Mouse (Mus musculus) lung, embryonic 15.5 days (tissue): ENCODE measurements at regions not wholly inside any gene's neighbourhood (a gene's known extent, or its start where the extent isn't known, plus 50 kb on each side); places are given as distances from the start of the nearest gene placed in this dataset.

ENCODE experiments used
- ATAC-seq: fragments of 200-750 bp; cut with Nextera tagmentation; 2 replicates; pipeline ENCODE4 v1.8.0; 2017; ENCODE audit warnings: moderate number of reproducible peaks, borderline replicate concordance; ENCODE audit not compliant: low FRiP score, low TSS enrichment; ENCODE audit errors: extremely low read depth
- H3K27ac ChIP-seq: fragments of 300-500 bp; sonication (generic); 2 replicates; pipeline ENCODE4 v1.5.1; 2015; ENCODE audit warnings: moderate library complexity, mild to moderate bottlenecking, inconsistent platforms
- H3K27me3 ChIP-seq: fragments of 300-500 bp; sonication (generic); 2 replicates; pipeline ENCODE4 v1.6.1; 2015; ENCODE audit warnings: inconsistent platforms
- H3K36me3 ChIP-seq: fragments of 300-500 bp; sonication (generic); 2 replicates; pipeline ENCODE4 v1.6.1; 2015; ENCODE audit warnings: inconsistent platforms
- H3K4me1 ChIP-seq: fragments of 300-500 bp; sonication (generic); 2 replicates; pipeline ENCODE4 v1.6.1; 2015; ENCODE audit warnings: inconsistent platforms
- H3K4me2 ChIP-seq: fragments of 300-500 bp; sonication (generic); 2 replicates; pipeline ENCODE4 v1.6.1; 2015; ENCODE audit warnings: inconsistent platforms, mild to moderate bottlenecking, moderate library complexity
- H3K4me3 ChIP-seq: fragments of 300-500 bp; sonication (generic); 2 replicates; pipeline ENCODE4 v1.5.1; 2015; ENCODE audit warnings: mild to moderate bottlenecking, inconsistent platforms
- H3K9ac ChIP-seq: fragments of 300-500 bp; sonication (generic); 2 replicates; pipeline ENCODE4 v1.6.1; 2015; ENCODE audit warnings: inconsistent platforms
- H3K9me3 ChIP-seq: fragments of 300-500 bp; sonication (generic); 2 replicates; pipeline ENCODE4 v1.6.1; 2016; ENCODE audit warnings: inconsistent platforms
- WGBS: fragments of 180-500 bp; shearing (Covaris S2); methylation state at CpG from one replicate; pipeline ENCODE4 v1.1.7; 2015; 5-methylcytosine and 5-hydroxymethylcytosine counted together

- H3K4me1 ChIP-seq = no peaks in the 10 kb centered on the region
- no peaks in the 10 kb centered on the region for H3K36me3 ChIP-seq
- H3K9ac ChIP-seq = no peak overlapping the region
- peaks cover 4% of the 10 kb centered on the region; the same call in 1 of the 2 replicates for H3K27me3 ChIP-seq
- no peak overlapping the region for H3K27ac ChIP-seq
- H3K4me3 ChIP-seq = no peak overlapping the region
- H3K4me2 ChIP-seq = no peak overlapping the region
- ATAC-seq = no peak
- 77% methylated on average over 2 of the region's 2 CpGs for WGBS
- no peaks in the 10 kb centered on the region for H3K9me3 ChIP-seq
Measured at GRCm38 (mm10) chr5:53329591-53329990, 62.7 kb downstream of the Smim20 start.

DNA sequence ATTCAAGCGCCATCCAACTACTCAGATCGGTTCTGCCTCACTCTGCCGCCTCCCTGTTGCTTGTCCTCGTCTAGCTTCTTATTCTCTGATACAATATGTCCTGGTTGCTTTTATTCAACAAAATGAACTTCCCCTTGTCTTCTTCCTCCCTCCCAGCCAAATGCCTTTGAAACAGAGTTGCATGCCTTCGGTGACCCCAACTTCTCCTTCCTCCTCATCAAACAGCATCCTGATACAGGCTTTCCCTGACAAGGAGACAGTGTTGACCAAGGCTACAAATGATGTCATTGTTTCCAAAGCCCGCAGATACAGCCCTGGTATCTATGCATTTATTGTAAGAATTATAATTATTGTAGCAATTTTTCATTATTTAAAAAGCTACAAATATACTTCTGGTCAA, 69.8 kb downstream of the Smim20 start:
- Histone ChIP-seq H3K4me3 (no peak overlapping the region), H3K4me2 (no peak overlapping the region), H3K9me3 (no peaks in the 10 kb centered on the region), H3K4me1 (no peaks in the 10 kb centered on the region), H3K9ac (no peak overlapping the region), H3K27me3 (no peaks in the 10 kb centered on the region), H3K27ac (no peak overlapping the region), H3K36me3 (no peaks in the 10 kb centered on the region)
- 72% methylated on average over 6 of the region's 6 CpGs for WGBS
- no peak for ATAC-seq

DNA sequence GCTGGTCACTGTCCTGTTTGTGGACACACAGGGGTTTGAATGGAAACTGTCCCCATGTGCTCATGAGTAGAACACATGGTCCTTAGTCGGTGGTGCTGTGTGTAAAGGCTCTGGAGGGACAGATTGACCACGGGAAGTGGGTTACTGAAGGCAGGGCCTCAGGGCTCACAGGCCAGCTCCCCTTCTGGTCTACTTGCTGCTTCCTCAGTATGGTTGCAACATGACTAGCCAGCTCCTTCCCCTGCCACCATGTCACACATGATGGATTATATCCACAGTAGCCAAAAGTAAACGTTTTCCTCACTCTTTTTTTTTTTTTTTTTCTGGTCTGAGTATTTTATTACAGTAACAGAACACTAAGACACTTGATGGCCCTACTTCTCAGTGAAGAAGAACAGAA, 70.9 kb downstream of the Smim20 start:
- ATAC-seq = no peak
- H3K4me1 ChIP-seq = no peaks in the 10 kb centered on the region
- H3K9ac ChIP-seq = no peak overlapping the region
- H3K36me3 ChIP-seq = no peaks in the 10 kb centered on the region
- H3K4me3 ChIP-seq = no peak overlapping the region
- 36% methylated on average over 3 of the region's 3 CpGs for WGBS
- H3K9me3 ChIP-seq = no peaks in the 10 kb centered on the region
- no peaks in the 10 kb centered on the region for H3K27me3 ChIP-seq
- no peak overlapping the region for H3K27ac ChIP-seq
- H3K4me2 ChIP-seq = no peak overlapping the region

DNA sequence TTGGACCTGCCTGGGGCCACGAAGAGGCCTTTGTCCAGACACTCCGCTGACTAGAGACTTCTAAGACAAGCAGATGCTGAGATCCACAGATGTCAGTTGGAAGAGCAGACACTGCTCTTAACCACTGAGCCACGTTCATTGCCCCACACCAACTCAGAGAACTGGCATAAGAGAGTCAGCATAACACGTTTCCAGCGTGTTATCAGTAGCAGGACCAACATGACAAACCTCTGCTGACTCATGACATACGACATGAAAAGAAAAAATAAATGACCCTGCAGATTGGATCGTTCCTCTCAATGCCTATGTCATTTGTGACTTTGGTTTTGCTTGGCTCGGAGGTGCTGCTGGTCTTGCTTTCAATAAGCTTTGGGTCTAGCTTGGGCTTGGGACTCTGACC, 78.3 kb downstream of the Smim20 start:
- no peak overlapping the region for H3K4me2 ChIP-seq
- H3K9ac ChIP-seq = no peak overlapping the region
- ATAC-seq = no peak
- no peaks in the 10 kb centered on the region for H3K27me3 ChIP-seq
- WGBS = 73% methylated on average over 8 of the region's 8 CpGs
- peaks cover 21% of the 10 kb centered on the region for H3K4me1 ChIP-seq
- H3K9me3 ChIP-seq = no peaks in the 10 kb centered on the region
- H3K4me3 ChIP-seq = no peak overlapping the region
- H3K36me3 ChIP-seq = no peaks in the 10 kb centered on the region
- H3K27ac ChIP-seq = no peak overlapping the region

GRCm38 (mm10) chr5:53346028-53346427, 79.1 kb downstream of the Smim20 start:
- H3K9ac ChIP-seq = no peak overlapping the region
- H3K4me2 ChIP-seq = no peak overlapping the region; the same call in 1 of the 2 replicates
- H3K27me3 ChIP-seq = no peaks in the 10 kb centered on the region; the same call in 1 of the 2 replicates
- H3K4me3 ChIP-seq = no peak overlapping the region
- no peaks in the 10 kb centered on the region for H3K36me3 ChIP-seq
- peaks cover 21% of the 10 kb centered on the region for H3K4me1 ChIP-seq
- H3K9me3 ChIP-seq = no peaks in the 10 kb centered on the region
- peak overlapping the region; percentile 18; the same call in 1 of the 2 replicates for H3K27ac ChIP-seq
- WGBS = 23% methylated on average over 8 of the region's 8 CpGs
- peak; percentile 66 for ATAC-seq

- Histone ChIP-seq H3K4me2 (no peak overlapping the region), H3K9me3 (no peaks in the 10 kb centered on the region), H3K36me3 (no peaks in the 10 kb centered on the region), H3K27me3 (no peaks in the 10 kb centered on the region; the same call in 1 of the 2 replicates), H3K4me3 (no peak overlapping the region), H3K27ac (peak overlapping the region; percentile 18; the same call in 1 of the 2 replicates), H3K9ac (no peak overlapping the region), H3K4me1 (peaks cover 21% of the 10 kb centered on the region)
- peak; percentile 50; the same call in 1 of the 2 replicates for ATAC-seq
- 20% methylated on average over 8 of the region's 8 CpGs for WGBS
Measured at GRCm38 (mm10) chr5:53346756-53347155, 79.9 kb downstream of the Smim20 start.

GRCm38 (mm10) chr5:53352852-53353251, 86.0 kb downstream of the Smim20 start:
- H3K4me3 ChIP-seq = no peak overlapping the region
- H3K27me3 ChIP-seq = no peaks in the 10 kb centered on the region; the same call in 1 of the 2 replicates
- WGBS = 50% methylated on average over 4 of the region's 4 CpGs
- H3K9me3 ChIP-seq = no peaks in the 10 kb centered on the region
- no peak overlapping the region for H3K9ac ChIP-seq
- H3K4me1 ChIP-seq = no peaks in the 10 kb centered on the region
- H3K36me3 ChIP-seq = no peaks in the 10 kb centered on the region
- no peak overlapping the region for H3K4me2 ChIP-seq
- ATAC-seq = no peak
- H3K27ac ChIP-seq = no peak overlapping the region

DNA sequence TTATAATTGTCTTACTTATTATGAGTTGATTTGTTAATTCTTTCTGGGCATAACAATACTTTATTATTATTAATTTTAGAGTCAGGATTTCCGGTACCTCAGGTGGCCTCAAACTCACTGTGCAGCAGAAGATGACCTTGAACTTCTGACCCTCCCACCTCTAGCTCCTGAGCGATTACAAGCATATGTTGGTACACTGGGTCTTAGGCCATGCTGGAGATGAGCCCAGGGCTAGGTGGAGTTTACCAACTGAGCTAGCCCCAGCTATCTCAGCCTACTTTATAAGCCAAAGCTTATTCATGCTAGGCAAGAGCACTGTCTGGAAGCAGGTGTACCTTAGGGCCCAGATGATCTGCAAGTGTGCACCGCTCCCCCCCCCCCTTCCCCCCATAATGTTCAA, 87.4 kb downstream of the Smim20 start:
- ATAC-seq = no peak

GRCm38 (mm10) chr5:53355069-53355468, 88.2 kb downstream of the Smim20 start:
- ATAC-seq = peak; percentile 85
- H3K27me3 ChIP-seq = no peaks in the 10 kb centered on the region; the same call in 1 of the 2 replicates
- H3K4me3 ChIP-seq = no peak overlapping the region
- no peak overlapping the region for H3K4me2 ChIP-seq
- H3K27ac ChIP-seq = no peak overlapping the region
- WGBS = 0% methylated on average over 6 of the region's 6 CpGs
- no peaks in the 10 kb centered on the region for H3K9me3 ChIP-seq
- no peaks in the 10 kb centered on the region for H3K36me3 ChIP-seq
- no peaks in the 10 kb centered on the region for H3K4me1 ChIP-seq
- H3K9ac ChIP-seq = no peak overlapping the region

More for the DNA sequence above, 87.4 kb downstream of the Smim20 start:
- Histone ChIP-seq H3K4me3 (no peak overlapping the region), H3K4me2 (no peak overlapping the region), H3K4me1 (no peaks in the 10 kb centered on the region), H3K9ac (no peak overlapping the region), H3K36me3 (no peaks in the 10 kb centered on the region), H3K9me3 (no peaks in the 10 kb centered on the region), H3K27ac (no peak overlapping the region), H3K27me3 (no peaks in the 10 kb centered on the region; the same call in 1 of the 2 replicates)
- WGBS = 90% methylated on average over 3 of the region's 3 CpGs

DNA sequence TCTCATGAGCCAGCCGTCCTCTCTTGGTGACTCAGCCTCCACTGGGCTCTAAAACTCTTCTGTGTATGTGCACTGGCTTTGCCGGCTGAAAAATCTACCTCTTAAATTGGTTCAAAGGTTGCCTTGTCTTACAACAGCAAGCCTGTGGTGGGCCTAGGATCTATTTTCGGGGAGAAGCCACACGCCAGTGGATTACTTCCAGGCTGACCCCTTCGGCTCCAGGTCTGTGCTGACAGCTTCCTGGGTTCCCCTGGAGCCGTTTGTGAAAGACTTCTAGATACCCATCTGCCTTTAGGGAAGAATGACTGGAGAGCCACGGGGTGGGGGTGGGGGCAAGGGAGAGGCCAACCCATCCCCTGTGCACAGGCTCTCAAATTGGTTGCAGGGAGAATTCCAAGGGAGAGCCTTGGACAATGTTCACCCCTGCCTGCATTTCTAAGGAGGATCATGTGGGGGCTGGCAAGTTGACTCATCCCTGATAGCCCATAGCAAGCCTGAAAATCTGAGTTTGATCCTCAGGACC, 90.3 kb downstream of the Smim20 start:
- H3K36me3 ChIP-seq = no peaks in the 10 kb centered on the region
- H3K9ac ChIP-seq = no peak overlapping the region
- H3K4me3 ChIP-seq = no peak overlapping the region
- ATAC-seq = no peak
- H3K27ac ChIP-seq = no peak overlapping the region
- no peaks in the 10 kb centered on the region for H3K27me3 ChIP-seq
- WGBS = 67% methylated on average over 7 of the region's 7 CpGs
- H3K4me1 ChIP-seq = no peaks in the 10 kb centered on the region
- no peak overlapping the region for H3K4me2 ChIP-seq
- H3K9me3 ChIP-seq = no peaks in the 10 kb centered on the region

DNA sequence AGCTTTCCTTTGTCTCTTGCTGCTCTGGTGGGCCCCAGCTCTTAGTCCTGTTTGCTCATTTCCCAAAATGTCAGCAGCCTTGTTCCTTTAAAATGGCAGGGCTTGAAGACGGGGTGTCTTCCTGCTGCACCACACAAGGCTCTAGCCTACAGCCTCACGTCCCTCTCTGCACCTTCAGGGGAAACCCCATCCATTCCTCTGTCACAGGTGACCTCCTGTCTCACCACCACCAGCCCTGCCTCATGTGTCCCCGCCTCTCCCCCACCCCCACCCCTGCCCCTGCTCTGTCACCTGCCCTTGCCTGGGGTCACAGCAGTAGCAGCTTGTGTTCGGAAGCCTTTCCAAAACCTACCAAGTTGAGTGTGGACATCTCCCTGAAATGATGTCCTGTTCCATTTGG, 91.3 kb downstream of the Smim20 start:
- no peak overlapping the region for H3K4me3 ChIP-seq
- no peak overlapping the region for H3K9ac ChIP-seq
- no peaks in the 10 kb centered on the region for H3K36me3 ChIP-seq
- WGBS = 42% methylated on average over 4 of the region's 4 CpGs
- H3K27ac ChIP-seq = no peak overlapping the region
- no peak overlapping the region for H3K4me2 ChIP-seq
- no peaks in the 10 kb centered on the region for H3K4me1 ChIP-seq
- H3K27me3 ChIP-seq = no peaks in the 10 kb centered on the region
- ATAC-seq = no peak
- no peaks in the 10 kb centered on the region for H3K9me3 ChIP-seq

- Histone ChIP-seq H3K27ac (no peak overlapping the region), H3K36me3 (no peaks in the 10 kb centered on the region), H3K4me3 (no peak overlapping the region), H3K9ac (no peak overlapping the region), H3K27me3 (no peaks in the 10 kb centered on the region), H3K9me3 (no peaks in the 10 kb centered on the region), H3K4me2 (no peak overlapping the region), H3K4me1 (no peaks in the 10 kb centered on the region)
- ATAC-seq = no peak
- WGBS = 75% methylated on average over 12 of the region's 12 CpGs
Measured at GRCm38 (mm10) chr5:53359887-53360286, 93.0 kb downstream of the Smim20 start.

GRCm38 (mm10) chr5:53361295-53361694, 94.4 kb downstream of the Smim20 start:
- ATAC-seq = no peak
- Histone ChIP-seq H3K4me1 (no peaks in the 10 kb centered on the region), H3K27ac (no peak overlapping the region), H3K9me3 (no peaks in the 10 kb centered on the region), H3K36me3 (no peaks in the 10 kb centered on the region), H3K4me2 (no peak overlapping the region), H3K4me3 (no peak overlapping the region), H3K27me3 (no peaks in the 10 kb centered on the region), H3K9ac (no peak overlapping the region)
- 75% methylated on average over 6 of the region's 6 CpGs for WGBS
